Mouse (Mus musculus) ES-Bruce4 (cell line): ENCODE data around the gene Stra6. TPM values are rescaled to one million over a fixed set of nuclear protein-coding genes. Genes with fewer than 3 reads are reported as not detected.

Source experiments
- H3K27ac ChIP-seq: 2 replicates; pipeline ENCODE4 v1.5.1; 2012; ENCODE audit warnings: low read length, inconsistent platforms; ENCODE audit not compliant: insufficient read depth
- H3K27me3 ChIP-seq: 2 replicates; pipeline ENCODE4 v1.6.1; 2012; ENCODE audit warnings: mild to moderate bottlenecking, low read length, inconsistent platforms; ENCODE audit not compliant: control insufficient read depth, poor library complexity, insufficient read depth, severe bottlenecking
- H3K36me3 ChIP-seq: 2 replicates; pipeline ENCODE4 v1.6.1; 2012; ENCODE audit warnings: inconsistent platforms, mild to moderate bottlenecking, low read length, moderate library complexity; ENCODE audit not compliant: control insufficient read depth, poor library complexity, insufficient read depth, severe bottlenecking
- H3K4me1 ChIP-seq: one replicate; pipeline ENCODE4 v1.8.1; 2011; ENCODE audit warnings: low read length; ENCODE audit not compliant: control insufficient read depth, insufficient read depth
- H3K4me3 ChIP-seq: 2 replicates; pipeline ENCODE4 v1.5.1; 2011; ENCODE audit warnings: low read depth, mild to moderate bottlenecking, low read length
- H3K9ac ChIP-seq: 2 replicates; pipeline ENCODE4 v1.6.1; 2012; ENCODE audit warnings: low read depth, mild to moderate bottlenecking, inconsistent platforms; ENCODE audit not compliant: poor library complexity, severe bottlenecking
- H3K9me3 ChIP-seq: replicated peaks from 2 replicates; pipeline ENCODE4 v1.6.1; 2012; ENCODE audit warnings: mild to moderate bottlenecking, low read length, inconsistent platforms; ENCODE audit not compliant: control insufficient read depth, poor library complexity, insufficient read depth, severe bottlenecking
- CTCF ChIP-seq: IDR thresholded peaks from one replicate; pipeline ENCODE4 v1.8.1; 2011; ENCODE audit warnings: low read depth, low read length
- EP300 ChIP-seq: IDR thresholded peaks from 2 replicates; pipeline ENCODE4 v1.6.1; 2011; ENCODE audit warnings: low read depth, low read length; ENCODE audit not compliant: insufficient read depth
- POLR2A ChIP-seq: IDR thresholded peaks from one replicate; pipeline ENCODE4 v1.8.1; 2011; ENCODE audit warnings: low read length; ENCODE audit not compliant: insufficient read depth
- polyA plus RNA-seq: library from polyadenylated mRNA; stranded (reverse); fragments of >200 nt; gene quantifications from 2 replicates; pipeline ENCODE4 v1.2.4, GENCODE M21; 2011; ENCODE audit warnings: low read depth; ENCODE audit not compliant: missing spikeins, insufficient read depth, insufficient read length

Stra6 gene
- polyA plus RNA-seq, 1 experiment: 0.36 TPM

DNA sequence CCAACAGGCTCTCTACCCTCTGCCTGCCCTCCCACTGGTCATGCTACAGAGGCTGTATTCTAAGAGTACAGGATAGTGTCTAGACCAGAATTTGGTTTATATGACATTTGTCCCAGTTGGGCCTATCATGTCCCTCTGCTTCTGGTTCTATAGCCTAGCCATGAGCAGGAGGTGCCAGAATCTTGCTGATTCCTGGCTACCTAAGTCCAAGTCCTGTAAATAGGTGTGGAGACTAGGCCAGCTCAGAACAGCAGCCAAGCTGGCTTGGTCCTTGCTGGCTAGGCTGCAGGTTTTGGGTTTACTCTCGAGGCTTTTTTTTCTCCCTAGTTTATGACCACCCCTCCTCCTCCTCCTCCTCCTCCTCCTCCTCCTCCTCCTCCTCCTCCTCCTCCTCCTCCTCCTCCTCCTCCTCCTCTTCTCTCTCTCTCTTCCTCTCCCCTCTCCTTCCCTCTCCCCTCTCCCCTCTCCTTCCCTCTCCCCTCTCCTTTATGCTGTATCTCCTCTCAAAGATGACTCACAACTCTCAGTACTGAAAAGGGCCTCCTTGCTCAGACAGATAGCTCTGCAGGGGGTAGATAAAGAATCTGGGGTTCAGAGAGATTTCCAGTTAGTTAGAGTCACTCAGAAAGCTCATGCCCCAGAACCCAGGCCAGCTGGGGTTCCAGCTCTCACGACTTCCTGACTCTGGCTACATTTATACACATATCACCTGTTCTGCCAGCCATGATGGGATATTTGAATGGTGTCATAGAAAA, 36.0 kb upstream of the Stra6 start:
- Histone ChIP-seq H3K27me3 (no peaks in the 10 kb centered on the region), H3K4me3 (no peak overlapping the region), H3K4me1 (no peaks in the 10 kb centered on the region), H3K9ac (no peak overlapping the region), H3K27ac (no peak overlapping the region), H3K9me3 (no peaks in the 10 kb centered on the region), H3K36me3 (no peaks in the 10 kb centered on the region)
- TF ChIP-seq CTCF (no peak), POLR2A (no peak), EP300 (no peak)

DNA sequence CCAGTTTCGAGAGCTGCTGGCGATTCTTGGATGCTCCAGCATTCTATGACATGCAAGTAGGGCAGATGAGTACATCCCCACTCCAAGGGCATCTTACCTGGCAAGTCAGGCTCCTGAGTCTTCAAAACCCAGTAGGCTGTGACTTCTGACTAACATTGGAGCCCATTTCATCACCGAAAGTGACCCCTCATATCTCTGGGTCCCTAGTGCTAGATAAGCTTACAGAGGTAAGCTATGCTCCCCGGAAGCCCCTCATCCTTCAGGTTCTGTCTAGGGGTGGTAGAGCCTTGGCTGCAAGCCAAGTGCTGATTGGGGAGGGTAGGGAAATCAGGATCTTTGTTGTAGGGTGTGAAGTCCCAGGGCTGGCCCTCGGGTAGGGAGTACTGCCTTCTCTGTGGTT, 34.7 kb upstream of the Stra6 start:
- Histone ChIP-seq H3K9ac (no peak overlapping the region), H3K4me1 (no peaks in the 10 kb centered on the region), H3K27ac (no peak overlapping the region), H3K9me3 (no peaks in the 10 kb centered on the region), H3K27me3 (no peaks in the 10 kb centered on the region), H3K4me3 (no peak overlapping the region), H3K36me3 (no peaks in the 10 kb centered on the region)
- TF ChIP-seq EP300 (no peak), CTCF (no peak), POLR2A (no peak)

DNA sequence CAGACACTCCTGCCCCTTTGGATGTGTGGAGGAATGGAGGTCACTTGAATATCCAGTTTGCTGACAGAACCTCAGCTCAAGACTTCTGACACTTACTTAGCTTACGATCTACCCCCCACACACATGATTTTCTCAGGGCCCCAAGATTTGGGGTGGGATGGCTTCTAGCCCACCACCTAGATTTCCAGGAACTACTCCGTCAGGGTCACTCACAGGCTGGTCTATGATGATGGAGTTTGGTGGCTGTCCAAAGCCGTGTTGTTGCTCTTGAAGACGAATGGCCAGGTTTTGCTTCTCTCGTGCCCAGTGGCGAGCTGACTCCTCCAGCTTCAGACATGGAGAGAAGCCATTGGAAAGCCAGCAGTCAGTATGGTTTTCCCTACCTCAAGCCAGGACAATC, 34.0 kb upstream of the Stra6 start:
- Histone ChIP-seq H3K4me3 (no peak overlapping the region), H3K36me3 (no peaks in the 10 kb centered on the region), H3K9ac (no peak overlapping the region), H3K27me3 (no peaks in the 10 kb centered on the region), H3K4me1 (no peaks in the 10 kb centered on the region), H3K27ac (no peak overlapping the region), H3K9me3 (no peaks in the 10 kb centered on the region)
- TF ChIP-seq POLR2A (no peak), CTCF (no peak), EP300 (no peak)

DNA sequence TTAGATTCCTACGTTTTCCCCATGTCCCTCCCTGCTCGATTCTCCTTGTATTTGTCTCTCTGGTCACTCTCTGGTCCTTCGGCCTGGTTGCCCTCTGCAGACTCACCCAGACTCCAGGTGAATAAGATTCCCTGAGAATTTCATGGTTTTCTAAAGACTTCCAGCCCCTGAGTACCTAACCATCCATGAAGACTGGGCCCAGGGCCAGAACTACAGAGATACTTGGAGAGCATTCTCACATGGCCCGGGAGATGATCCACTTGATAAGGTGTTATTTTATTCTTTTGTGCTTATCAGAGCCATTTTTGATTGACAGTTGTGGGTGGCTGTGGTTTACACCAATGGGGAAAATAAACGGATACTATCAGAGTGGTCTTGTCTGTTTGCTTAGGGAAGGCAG, 31.7 kb upstream of the Stra6 start:
- TF ChIP-seq POLR2A: no peak
- no peak for TF ChIP-seq CTCF
- TF ChIP-seq EP300: no peak

DNA sequence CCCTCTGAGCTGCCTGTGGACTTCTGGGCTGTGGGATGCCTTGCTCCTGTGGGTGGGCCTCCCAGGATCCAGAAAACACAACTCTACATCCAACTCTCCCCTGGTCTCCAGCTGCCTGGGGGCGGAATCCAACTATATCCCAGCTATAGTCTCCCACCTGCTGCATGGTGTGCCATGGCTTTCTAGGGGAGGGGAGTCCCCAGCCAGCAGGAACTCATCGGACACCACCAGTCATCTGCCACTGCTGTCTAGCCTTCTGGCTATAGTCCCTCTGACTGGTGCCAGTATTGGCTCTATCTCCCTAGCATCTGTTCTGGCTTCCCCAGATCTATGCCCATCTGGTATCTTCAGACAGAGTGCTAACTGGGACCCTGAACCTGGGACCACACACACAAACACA, 28.1 kb upstream of the Stra6 start:
- no peaks in the 10 kb centered on the region for H3K4me1 ChIP-seq
- H3K9ac ChIP-seq: no peak overlapping the region
- H3K27ac ChIP-seq: no peak overlapping the region
- H3K4me3 ChIP-seq: no peak overlapping the region
- H3K9me3 ChIP-seq: no peaks in the 10 kb centered on the region
- no peaks in the 10 kb centered on the region for H3K27me3 ChIP-seq
- TF ChIP-seq EP300 (no peak), CTCF (no peak), POLR2A (no peak)
- no peaks in the 10 kb centered on the region for H3K36me3 ChIP-seq

More for the DNA sequence above, 31.7 kb upstream of the Stra6 start:
- Histone ChIP-seq H3K4me3 (no peak overlapping the region), H3K36me3 (no peaks in the 10 kb centered on the region), H3K9me3 (no peaks in the 10 kb centered on the region), H3K27me3 (no peaks in the 10 kb centered on the region), H3K27ac (no peak overlapping the region), H3K4me1 (no peaks in the 10 kb centered on the region), H3K9ac (no peak overlapping the region)

DNA sequence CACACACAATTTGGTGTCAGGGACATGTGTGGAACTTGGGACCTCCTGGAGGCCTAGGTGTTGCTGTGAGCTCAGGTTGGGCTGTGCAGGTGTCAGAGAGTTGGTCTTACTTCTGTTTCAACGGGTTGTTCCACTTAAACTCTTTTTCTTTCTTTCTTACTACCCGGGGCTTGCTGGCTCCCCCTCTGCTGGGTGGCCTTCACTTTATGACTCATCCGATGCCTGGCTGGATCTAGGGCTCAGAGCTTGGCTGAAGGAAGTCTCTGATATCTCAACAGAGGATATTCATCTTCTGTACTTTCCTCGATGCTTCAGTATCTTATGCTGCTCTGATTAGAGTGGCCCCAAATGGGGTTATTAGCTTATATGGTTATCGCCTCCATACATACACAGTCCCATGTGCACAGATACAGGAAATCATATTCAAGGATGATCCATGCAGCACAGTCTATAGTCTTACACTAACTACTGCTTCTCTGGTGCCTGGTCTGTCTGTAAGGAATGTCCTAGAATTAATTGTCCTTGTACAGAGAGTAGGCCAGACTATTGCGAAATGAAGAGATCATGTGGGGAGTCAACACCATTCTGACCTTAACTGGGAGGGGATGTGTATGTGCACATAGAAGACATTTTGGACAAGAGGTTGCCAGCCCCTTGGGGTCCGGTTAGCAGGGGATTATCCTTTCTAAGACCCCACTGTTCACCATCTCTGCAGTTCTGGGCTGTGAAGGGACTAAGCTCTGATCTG, 27.5 kb upstream of the Stra6 start:
- Histone ChIP-seq H3K4me3 (no peak overlapping the region), H3K4me1 (no peaks in the 10 kb centered on the region), H3K27ac (no peak overlapping the region), H3K9me3 (no peaks in the 10 kb centered on the region), H3K9ac (no peak overlapping the region), H3K36me3 (no peaks in the 10 kb centered on the region), H3K27me3 (no peaks in the 10 kb centered on the region)
- TF ChIP-seq POLR2A (no peak), CTCF (no peak), EP300 (no peak)
